Comparison of ENCODE assay signal across 8 mouse cellular contexts in genomic region chr15:86057413-86057812, GRCm38 (mm10). TPM values are rescaled to one million over a fixed set of nuclear protein-coding genes. Genes with fewer than 3 reads are reported as not detected.
DNase-seq lines count a peak whose midpoint lies in the region; ATAC-seq lines count a peak whose summit lies in the region.

Gramd4 (plus strand) TSS chr15:86057695.

- intact Hi-C loops in heart, postnatal 36 days (cut with DNase I), result no loop called here

- H3K27me3 ChIP-seq in kidney, embryonic 14.5 days (ENCODE audit: control insufficient read depth, insufficient read depth, low read length), result no peaks in the 10 kb centered on the region
- H3K27me3 ChIP-seq in embryonic facial prominence, embryonic 15.5 days, result no peaks in the 10 kb centered on the region
- no peaks in the 10 kb centered on the region for H3K27me3 ChIP-seq in limb, embryonic 13.5 days
- no peaks in the 10 kb centered on the region for H3K27me3 ChIP-seq in neural tube, embryonic 12.5 days (replicated peaks)

- WGBS in kidney, embryonic 14.5 days, result 12% methylated on average over 6 of the region's 6 CpGs
- 28% methylated on average over 6 of the region's 6 CpGs for WGBS in embryonic facial prominence, embryonic 15.5 days
- 29% methylated on average over 6 of the region's 6 CpGs for WGBS in limb, embryonic 13.5 days
- WGBS in neural tube, embryonic 12.5 days, result 17% methylated on average over 6 of the region's 6 CpGs

- ATAC-seq in kidney, embryonic 14.5 days (ENCODE audit: low FRiP score, low TSS enrichment), result no peak
- no peak for ATAC-seq in embryonic facial prominence, embryonic 15.5 days (ENCODE audit: insufficient number of reproducible peaks, low FRiP score, low TSS enrichment, low read depth)
- ATAC-seq in limb, embryonic 13.5 days (ENCODE audit: low FRiP score, low read depth), result no peak
- ATAC-seq in neural tube, embryonic 12.5 days (ENCODE audit: low FRiP score, low read depth), result no peak

- H3K36me3 ChIP-seq in kidney, embryonic 14.5 days (ENCODE audit: control insufficient read depth, insufficient read depth, low read length), result no peaks in the 10 kb centered on the region
- no peaks in the 10 kb centered on the region for H3K36me3 ChIP-seq in embryonic facial prominence, embryonic 15.5 days
- no peaks in the 10 kb centered on the region for H3K36me3 ChIP-seq in limb, embryonic 13.5 days
- H3K36me3 ChIP-seq in neural tube, embryonic 12.5 days, result no peaks in the 10 kb centered on the region

- no peak within 1 kb of the TSS for H3K27ac ChIP-seq in kidney, embryonic 14.5 days (ENCODE audit: low read depth, low read length)
- peak within 1 kb of the TSS; percentile 34; the same call in 1 of the 2 replicates for H3K27ac ChIP-seq in embryonic facial prominence, embryonic 15.5 days (replicated peaks)
- H3K27ac ChIP-seq in limb, embryonic 13.5 days, result no peak within 1 kb of the TSS; the same call in 1 of the 2 replicates
- H3K27ac ChIP-seq in neural tube, embryonic 12.5 days, result peak within 1 kb of the TSS; percentile 6

- no peak for DNase-seq in kidney, postnatal 10 days
- no peak for DNase-seq in adrenal gland, adult 18-20 months (ENCODE audit: low spot score in 2 of 2)
- no peak for DNase-seq in heart, postnatal 36 days
- DNase-seq in right cerebral cortex, postnatal 14 days, result no peak

- peak within 1 kb of the TSS; percentile 87 for H3K4me3 ChIP-seq in kidney, embryonic 14.5 days (ENCODE audit: low read length)
- peak within 1 kb of the TSS; percentile 79 for H3K4me3 ChIP-seq in embryonic facial prominence, embryonic 15.5 days (replicated peaks)
- H3K4me3 ChIP-seq in limb, embryonic 13.5 days, result peak within 1 kb of the TSS; percentile 85
- peak within 1 kb of the TSS; percentile 78 for H3K4me3 ChIP-seq in neural tube, embryonic 12.5 days

- peak within 1 kb of the TSS; percentile 96 for H3K9ac ChIP-seq in kidney, embryonic 14.5 days (ENCODE audit: low read depth, low read length)
- peak within 1 kb of the TSS; percentile 82 for H3K9ac ChIP-seq in embryonic facial prominence, embryonic 15.5 days
- peak within 1 kb of the TSS; percentile 97 for H3K9ac ChIP-seq in limb, embryonic 13.5 days
- H3K9ac ChIP-seq in neural tube, embryonic 12.5 days, result peak within 1 kb of the TSS; percentile 90

- peaks cover 34% of the 10 kb centered on the region for H3K4me1 ChIP-seq in kidney, embryonic 14.5 days (ENCODE audit: control insufficient read depth, insufficient read depth, low read length)
- H3K4me1 ChIP-seq in embryonic facial prominence, embryonic 15.5 days, result peaks cover 43% of the 10 kb centered on the region
- H3K4me1 ChIP-seq in limb, embryonic 13.5 days, result peaks cover 45% of the 10 kb centered on the region
- peaks cover 37% of the 10 kb centered on the region for H3K4me1 ChIP-seq in neural tube, embryonic 12.5 days

- H3K9me3 ChIP-seq in kidney, embryonic 14.5 days (ENCODE audit: control insufficient read depth, low read length), result no peaks in the 10 kb centered on the region
- H3K9me3 ChIP-seq in embryonic facial prominence, embryonic 15.5 days (replicated peaks), result no peaks in the 10 kb centered on the region
- no peaks in the 10 kb centered on the region for H3K9me3 ChIP-seq in limb, embryonic 13.5 days
- no peaks in the 10 kb centered on the region for H3K9me3 ChIP-seq in neural tube, embryonic 12.5 days

- H3K4me2 ChIP-seq in kidney, embryonic 14.5 days (replicated peaks; ENCODE audit: low read depth, low read length), result peak within 1 kb of the TSS; percentile 92
- H3K4me2 ChIP-seq in embryonic facial prominence, embryonic 15.5 days (replicated peaks), result peak within 1 kb of the TSS; percentile 80
- H3K4me2 ChIP-seq in limb, embryonic 13.5 days (replicated peaks), result peak within 1 kb of the TSS; percentile 83
- peak within 1 kb of the TSS; percentile 83 for H3K4me2 ChIP-seq in neural tube, embryonic 12.5 days (replicated peaks)

RNA-seq across cellular contexts. Expression of gene Gramd4, which starts in this region (rescaled TPM):
- 6.5 and 9.7 TPM in 2 replicates for polyA plus RNA-seq in kidney, embryonic 14.5 days (2014; fragmentation: Nextera tagmentation; extraction: Ambion mirVana)
- 10 to 100 TPM; 12.7 to 14.6 TPM for total RNA-seq in adrenal gland, adult 18-20 months (2021)
- 17.8 and 18.9 TPM in 2 replicates for polyA plus RNA-seq in embryonic facial prominence, embryonic 15.5 days (2015; fragmentation: Nextera tagmentation; extraction: Ambion mirVana)
- total RNA-seq in heart, postnatal 36 days (2021), result 10 to 100 TPM; 29.6 to 35.3 TPM
- polyA plus RNA-seq in limb, embryonic 13.5 days (2015; fragmentation: Nextera tagmentation; extraction: Ambion mirVana), result 15.0 and 15.3 TPM in 2 replicates
- 29.9 and 33.3 TPM in 2 replicates for polyA plus RNA-seq in neural tube, embryonic 12.5 days (2016; fragmentation: Nextera tagmentation; extraction: Ambion mirVana)

Comparison
In these comparisons a context has a peak if more than half of its experiments do, and no peak if none do; other contexts are left out.
1. H3K27ac ChIP-seq: peak in embryonic facial prominence, embryonic 15.5 days (single experiment) and neural tube, embryonic 12.5 days (single experiment); none in kidney, embryonic 14.5 days (single experiment) and limb, embryonic 13.5 days (single experiment).
2. Peak in every context shown above with its lines, with median percentiles within 50 percentile points of each other: H3K4me2 ChIP-seq, H3K4me3 ChIP-seq and H3K9ac ChIP-seq.